Mouse (Mus musculus) spleen, adult 2 months (tissue): Measurements from ENCODE around the gene Samm50.

Experiments
- CTCF ChIP-seq: fragments of 200-500 bp; IDR thresholded peaks from 2 replicates; pipeline ENCODE4 v1.5.1; 2011; ENCODE audit warnings: mild to moderate bottlenecking, inconsistent platforms; ENCODE audit not compliant: insufficient read depth, insufficient read length, insufficient replicate concordance; ENCODE audit errors: extremely low read depth
- POLR2A ChIP-seq: fragments of 200-500 bp; IDR thresholded peaks from 2 replicates; pipeline ENCODE4 v1.6.1; 2011; ENCODE audit warnings: low read depth, low read length, inconsistent platforms

GRCm38 (mm10) chr15:84263573-84263972 lies 71.5 kb downstream of the Samm50 start:
- TF ChIP-seq CTCF (no peak), POLR2A (no peak)
